Mouse (Mus musculus): ENCODE results near the gene Bloc1s1. TPM values are rescaled to one million over a fixed set of nuclear protein-coding genes. Genes with fewer than 3 reads are reported as not detected.

Bloc1s1 gene
- polyA plus RNA-seq, 1 experiment from 2014 or later = 248 TPM

DNA sequence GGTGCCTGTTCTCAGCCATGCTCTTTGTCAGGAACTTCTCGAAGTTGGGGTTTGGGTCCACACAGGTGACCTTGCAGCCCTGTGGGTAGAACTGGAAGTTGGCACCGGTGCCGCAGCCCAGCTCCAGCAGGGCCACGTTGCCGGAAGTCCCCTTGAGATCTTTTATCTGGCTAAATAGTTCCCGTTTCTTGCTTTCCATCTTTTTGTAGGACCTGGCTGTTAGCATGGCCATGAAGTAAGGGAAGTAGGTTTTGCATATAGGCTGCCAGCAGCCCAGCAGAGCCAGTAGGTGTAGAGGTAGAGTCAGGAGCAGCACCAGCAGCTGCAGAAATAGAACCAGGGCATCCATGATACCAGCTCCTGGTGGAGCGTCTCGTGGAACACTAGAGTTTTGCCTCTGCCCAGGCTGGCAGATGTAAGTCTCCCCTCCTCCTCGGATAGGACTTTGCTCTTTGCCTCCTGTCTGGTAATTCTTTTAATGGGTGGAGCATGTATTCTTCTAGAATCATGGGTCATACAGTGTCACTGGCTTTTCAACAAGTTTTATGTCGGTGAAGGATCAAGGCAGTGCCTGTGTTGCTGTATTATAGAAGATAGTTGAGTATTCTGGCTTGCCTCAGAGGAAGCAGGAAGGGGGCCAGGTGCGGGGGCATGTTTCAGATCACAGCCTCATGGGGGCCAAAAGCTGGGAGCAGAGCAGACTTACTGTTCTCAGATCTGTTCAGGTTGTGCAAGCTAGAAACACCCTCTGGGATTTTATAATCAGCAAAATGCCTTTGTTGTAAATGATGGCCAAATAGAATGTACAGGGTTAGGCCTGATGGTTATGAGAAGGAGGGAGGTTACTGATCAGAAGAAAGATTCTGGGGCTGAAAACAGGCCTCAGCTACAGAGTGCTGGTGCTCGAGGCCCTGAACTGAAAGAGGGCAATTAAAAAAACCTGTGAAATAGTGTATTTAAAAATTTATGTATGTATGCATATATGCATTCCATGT lies 37.1 kb upstream of the Bloc1s1 start, which contains the start of gene Mettl7b:
Gene Mettl7b, minus strand, starts transcription at position 399 of the 995 bp plus-strand sequence.
- no peaks in the 10 kb centered on the region for H3K27me3 ChIP-seq (replicated peaks; ENCODE audit: control insufficient read depth, insufficient read depth, low read length)
- peak; percentile 95 for ATAC-seq
- peak within 1 kb of the TSS; percentile 26 for H3K4me3 ChIP-seq (ENCODE audit: low read depth, low read length)
- TF ChIP-seq CTCF (IDR thresholded peaks at IDR 0.05; ENCODE audit: low read depth) = no peak
- H3K9me3 ChIP-seq (ENCODE audit: control insufficient read depth) = no peaks in the 10 kb centered on the region
- no peaks in the 10 kb centered on the region; the same call in 1 of the 2 replicates for H3K36me3 ChIP-seq (ENCODE audit: control insufficient read depth, insufficient read depth)
- 46% methylated on average over 12 of the region's 12 CpGs for WGBS
- peaks cover 19% of the 10 kb centered on the region for H3K4me1 ChIP-seq (replicated peaks; ENCODE audit: control insufficient read depth, insufficient read depth, low read length)
- peak within 1 kb of the TSS; percentile 18; the same call in 1 of the 2 replicates for H3K9ac ChIP-seq (ENCODE audit: low read depth, low read length)
- H3K27ac ChIP-seq (ENCODE audit: low read depth, low read length) = peak within 1 kb of the TSS; percentile 79
- H3K4me2 ChIP-seq (replicated peaks; ENCODE audit: low read depth) = peak within 1 kb of the TSS; percentile 58

- H3K4me1 ChIP-seq (replicated peaks; ENCODE audit: control insufficient read depth, insufficient read depth, low read length) = peaks cover 15% of the 10 kb centered on the region
- peak overlapping the region; percentile 26 for H3K4me3 ChIP-seq (ENCODE audit: low read depth, low read length)
- no peak for ATAC-seq
- no peak for TF ChIP-seq CTCF (IDR thresholded peaks at IDR 0.05; ENCODE audit: low read depth)
- H3K4me2 ChIP-seq (replicated peaks; ENCODE audit: low read depth) = peak overlapping the region; percentile 58
- peak overlapping the region; percentile 18; the same call in 1 of the 2 replicates for H3K9ac ChIP-seq (ENCODE audit: low read depth, low read length)
- no peaks in the 10 kb centered on the region for H3K9me3 ChIP-seq (ENCODE audit: control insufficient read depth)
- H3K36me3 ChIP-seq (ENCODE audit: control insufficient read depth, insufficient read depth) = no peaks in the 10 kb centered on the region; the same call in 1 of the 2 replicates
- peak overlapping the region; percentile 79 for H3K27ac ChIP-seq (ENCODE audit: low read depth, low read length)
- H3K27me3 ChIP-seq (replicated peaks; ENCODE audit: control insufficient read depth, insufficient read depth, low read length) = no peaks in the 10 kb centered on the region
- WGBS = 74% methylated on average over 4 of the region's 4 CpGs
Measured at GRCm38 (mm10) chr10:128960142-128960541, 36.3 kb upstream of the Bloc1s1 start.

DNA sequence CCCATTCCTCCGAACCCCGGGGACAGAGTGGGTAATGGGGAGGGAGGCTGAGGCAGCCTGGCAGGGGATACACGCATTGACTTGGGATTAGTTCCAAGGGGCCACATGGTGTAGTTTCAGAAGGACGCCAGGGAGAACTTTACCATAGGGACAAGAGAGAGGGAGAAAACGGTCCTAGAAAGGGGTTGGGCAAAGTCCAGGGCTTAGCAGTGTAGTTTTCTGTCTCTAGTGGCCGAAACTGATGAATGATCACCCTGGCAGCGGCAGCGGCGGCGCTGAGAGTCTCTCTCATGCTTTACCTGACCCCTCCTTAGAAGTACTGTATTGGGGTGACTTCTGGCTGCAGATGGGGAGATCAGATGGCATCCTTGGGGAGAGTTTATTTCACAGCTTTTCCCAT lies 34.5 kb upstream of the Bloc1s1 start:
- H3K27me3 ChIP-seq (replicated peaks; ENCODE audit: control insufficient read depth, insufficient read depth, low read length) = no peaks in the 10 kb centered on the region
- H3K9ac ChIP-seq (ENCODE audit: low read depth, low read length) = no peak overlapping the region
- WGBS = 80% methylated on average over 10 of the region's 10 CpGs
- no peak overlapping the region for H3K27ac ChIP-seq (ENCODE audit: low read depth, low read length)
- 0 out of 2 replicates have a peak, but pooled peaks cover 9% of the 10 kb centered on the region for H3K4me1 ChIP-seq (replicated peaks; ENCODE audit: control insufficient read depth, insufficient read depth, low read length)
- no peaks in the 10 kb centered on the region; the same call in 1 of the 2 replicates for H3K36me3 ChIP-seq (ENCODE audit: control insufficient read depth, insufficient read depth)
- H3K4me2 ChIP-seq (replicated peaks; ENCODE audit: low read depth) = peak overlapping the region; percentile 58; the same call in 1 of the 2 replicates
- no peak for ATAC-seq
- H3K9me3 ChIP-seq (ENCODE audit: control insufficient read depth) = no peaks in the 10 kb centered on the region
- TF ChIP-seq CTCF (IDR thresholded peaks at IDR 0.05; ENCODE audit: low read depth) = no peak
- no peak overlapping the region for H3K4me3 ChIP-seq (ENCODE audit: low read depth, low read length)

DNA sequence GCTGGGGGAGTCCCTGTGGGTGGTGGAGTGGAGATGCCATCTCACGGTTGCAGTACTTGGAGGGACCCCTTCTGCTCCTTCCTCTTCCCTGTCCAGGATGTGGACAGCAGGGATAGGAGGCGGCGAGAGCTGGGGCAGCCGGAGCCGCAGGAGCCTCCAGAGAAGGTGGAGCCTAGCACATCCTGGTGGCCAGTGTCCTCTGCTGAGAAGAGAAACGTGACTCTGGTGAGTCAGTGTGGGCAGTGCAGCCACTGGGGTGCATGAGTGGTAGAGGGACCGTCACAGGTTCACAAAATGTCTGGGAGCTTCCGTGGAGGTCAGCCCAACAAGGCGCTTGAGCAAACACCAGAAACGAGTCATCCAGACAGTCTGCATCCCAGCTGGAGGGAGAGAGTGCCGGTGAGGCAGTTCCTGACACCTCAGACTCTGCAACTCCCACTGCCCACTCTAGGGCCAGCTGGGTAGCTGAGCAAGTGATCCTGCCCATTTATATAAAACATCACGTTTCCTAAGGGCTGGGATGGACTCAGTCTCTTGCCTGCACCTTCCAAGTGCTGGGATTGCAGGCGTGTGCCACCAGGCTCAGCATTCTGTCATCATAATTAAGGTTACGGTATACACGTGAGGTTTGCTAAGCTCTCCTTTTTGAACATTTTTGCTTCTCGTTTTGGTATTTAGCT lies 26.5 kb upstream of the Bloc1s1 start:
- WGBS = 54% methylated on average over 16 of the region's 16 CpGs
- ATAC-seq = no peak
- no peaks in the 10 kb centered on the region for H3K27me3 ChIP-seq (replicated peaks; ENCODE audit: control insufficient read depth, insufficient read depth, low read length)
- no peak overlapping the region for H3K9ac ChIP-seq (ENCODE audit: low read depth, low read length)
- H3K4me2 ChIP-seq (replicated peaks; ENCODE audit: low read depth) = no peak overlapping the region
- H3K27ac ChIP-seq (ENCODE audit: low read depth, low read length) = no peak overlapping the region
- no peaks in the 10 kb centered on the region for H3K36me3 ChIP-seq (ENCODE audit: control insufficient read depth, insufficient read depth)
- H3K4me1 ChIP-seq (replicated peaks; ENCODE audit: control insufficient read depth, insufficient read depth, low read length) = no peaks in the 10 kb centered on the region
- TF ChIP-seq CTCF (IDR thresholded peaks at IDR 0.05; ENCODE audit: low read depth) = no peak
- H3K9me3 ChIP-seq (ENCODE audit: control insufficient read depth) = no peaks in the 10 kb centered on the region
- no peak overlapping the region for H3K4me3 ChIP-seq (ENCODE audit: low read depth, low read length)

GRCm38 (mm10) chr10:128947496-128947895 lies 23.7 kb upstream of the Bloc1s1 start:
- H3K4me3 ChIP-seq (ENCODE audit: low read depth, low read length) = no peak overlapping the region
- 90% methylated on average over 4 of the region's 4 CpGs for WGBS
- H3K4me1 ChIP-seq (replicated peaks; ENCODE audit: control insufficient read depth, insufficient read depth, low read length) = no peaks in the 10 kb centered on the region
- no peak overlapping the region for H3K27ac ChIP-seq (ENCODE audit: low read depth, low read length)
- H3K27me3 ChIP-seq (replicated peaks; ENCODE audit: control insufficient read depth, insufficient read depth, low read length) = no peaks in the 10 kb centered on the region
- no peak overlapping the region for H3K9ac ChIP-seq (ENCODE audit: low read depth, low read length)
- H3K9me3 ChIP-seq (ENCODE audit: control insufficient read depth) = no peaks in the 10 kb centered on the region
- no peaks in the 10 kb centered on the region for H3K36me3 ChIP-seq (ENCODE audit: control insufficient read depth, insufficient read depth)
- no peak overlapping the region for H3K4me2 ChIP-seq (replicated peaks; ENCODE audit: low read depth)
- TF ChIP-seq CTCF (IDR thresholded peaks at IDR 0.05; ENCODE audit: low read depth) = no peak
- ATAC-seq = no peak

- Histone ChIP-seq H3K4me1 (replicated peaks; ENCODE audit: control insufficient read depth, insufficient read depth, low read length) (no peaks in the 10 kb centered on the region), H3K4me2 (replicated peaks; ENCODE audit: low read depth) (no peak overlapping the region), H3K36me3 (ENCODE audit: control insufficient read depth, insufficient read depth) (no peaks in the 10 kb centered on the region), H3K27ac (ENCODE audit: low read depth, low read length) (no peak overlapping the region), H3K27me3 (replicated peaks; ENCODE audit: control insufficient read depth, insufficient read depth, low read length) (no peaks in the 10 kb centered on the region), H3K9ac (ENCODE audit: low read depth, low read length) (no peak overlapping the region), H3K4me3 (ENCODE audit: low read depth, low read length) (no peak overlapping the region), H3K9me3 (ENCODE audit: control insufficient read depth) (no peaks in the 10 kb centered on the region)
- peak; percentile 42; the same call in 1 of the 2 replicates for ATAC-seq
- WGBS = 27% methylated on average over 3 of the region's 3 CpGs
- TF ChIP-seq CTCF (IDR thresholded peaks at IDR 0.05; ENCODE audit: low read depth) = peak; percentile 84
Measured at GRCm38 (mm10) chr10:128945675-128946074, 21.8 kb upstream of the Bloc1s1 start.
